8 mouse cellular contexts compared by ENCODE assay signal in genomic region chr4:141278154-141278553, GRCm38 (mm10). TPM values are rescaled to one million over a fixed set of nuclear protein-coding genes. Genes with fewer than 3 reads are reported as not detected.
DNase-seq lines count a peak whose midpoint lies in the region; ATAC-seq lines count a peak whose summit lies in the region.

No protein-coding gene starts in this region.

- H3K9me3 ChIP-seq in embryonic facial prominence, embryonic 12.5 days, result no peaks in the 10 kb centered on the region
- H3K9me3 ChIP-seq in midbrain, embryonic 11.5 days (ENCODE audit: control insufficient read depth, low read length), result no peaks in the 10 kb centered on the region

- no peak for ATAC-seq in embryonic facial prominence, embryonic 12.5 days (ENCODE audit: insufficient number of reproducible peaks, insufficient read depth, low FRiP score, low TSS enrichment)
- ATAC-seq in midbrain, embryonic 11.5 days (ENCODE audit: low FRiP score), result no peak

- peaks cover 8% of the 10 kb centered on the region; the same call in 1 of the 2 replicates for H3K27me3 ChIP-seq in embryonic facial prominence, embryonic 12.5 days
- H3K27me3 ChIP-seq in midbrain, embryonic 11.5 days (ENCODE audit: control insufficient read depth, insufficient read depth, low read length), result 0 out of 2 replicates have a peak, but pooled peaks cover 2% of the 10 kb centered on the region

- H3K4me3 ChIP-seq in embryonic facial prominence, embryonic 12.5 days, result no peak overlapping the region
- no peak overlapping the region for H3K4me3 ChIP-seq in midbrain, embryonic 11.5 days (ENCODE audit: low read depth, low read length)

- H3K9ac ChIP-seq in embryonic facial prominence, embryonic 12.5 days, result 0 out of 2 replicates have a peak overlapping the region, but pooled peaks have one; percentile 16
- H3K9ac ChIP-seq in midbrain, embryonic 11.5 days (ENCODE audit: low read length), result 0 out of 2 replicates have a peak overlapping the region, but pooled peaks have one; percentile 12

- peak overlapping the region; percentile 48; the same call in 1 of the 2 replicates for H3K27ac ChIP-seq in embryonic facial prominence, embryonic 12.5 days
- peak overlapping the region; percentile 9; the same call in 1 of the 2 replicates for H3K27ac ChIP-seq in midbrain, embryonic 11.5 days (ENCODE audit: low read depth, low read length)

- DNase-seq in NIH3T3 (ENCODE audit: low read depth), result peak; percentile 95
- peak; percentile 87 for DNase-seq in heart, postnatal 14 days
- peak; percentile 89 to 93 for DNase-seq in kidney, postnatal 36 days
- no peak for DNase-seq in midbrain, embryonic 11.5 days (ENCODE audit: low spot score, missing footprints)
- DNase-seq in c-Kit-positive CD71-positive TER-119-positive erythroid progenitor cells, embryonic 14.5 days (ENCODE audit: low spot score), result no peak
- no peak for DNase-seq in thymus, adult 18-20 months
- no peak for DNase-seq in left cerebral cortex, postnatal 25 days (ENCODE audit: low spot score in 2 of 2)

- intact Hi-C loops in heart, postnatal 14 days (cut with DNase I), result loop anchor here (1.0 kb wide), 1 partner anchor 23 kb away; the partner anchor contains the start of gene Epha2
- intact Hi-C loops in left cerebral cortex, postnatal 25 days (cut with DNase I), result no loop called here

- no peaks in the 10 kb centered on the region for H3K36me3 ChIP-seq in embryonic facial prominence, embryonic 12.5 days
- no peaks in the 10 kb centered on the region for H3K36me3 ChIP-seq in midbrain, embryonic 11.5 days (ENCODE audit: control insufficient read depth, insufficient read depth, low read length)

- WGBS in embryonic facial prominence, embryonic 12.5 days, result 40% methylated on average over 7 of the region's 7 CpGs
- 68% methylated on average over 7 of the region's 7 CpGs for WGBS in midbrain, embryonic 11.5 days

- no peak overlapping the region for H3K4me2 ChIP-seq in embryonic facial prominence, embryonic 12.5 days (replicated peaks)
- H3K4me2 ChIP-seq in midbrain, embryonic 11.5 days, result no peak overlapping the region

- H3K4me1 ChIP-seq in embryonic facial prominence, embryonic 12.5 days, result peaks cover 31% of the 10 kb centered on the region
- peaks cover 32% of the 10 kb centered on the region for H3K4me1 ChIP-seq in midbrain, embryonic 11.5 days (ENCODE audit: control insufficient read depth, insufficient read depth, low read length)

RNA-seq across cellular contexts. Expression of gene Epha2, which starts 22.9 kb away (rescaled TPM):
- 3.4 and 3.5 TPM in 2 replicates for polyA plus RNA-seq in embryonic facial prominence, embryonic 12.5 days (2016; fragmentation: Nextera tagmentation; extraction: Ambion mirVana)
- 1 to 10 TPM; 8.0 to 8.9 TPM for total RNA-seq in heart, postnatal 14 days (2021)
- 2.2 and 2.5 TPM in 2 replicates for polyA plus RNA-seq in midbrain, embryonic 11.5 days (2014; fragmentation: Nextera tagmentation; extraction: Ambion mirVana)
- 1 to 10 TPM in 1 of 2 experiments, under 1 TPM in 1; 0.82 to 1.2 TPM for total RNA-seq in left cerebral cortex, postnatal 25 days (2021)

RNA-seq across cellular contexts. Expression of gene Arhgef19, which starts 38.9 kb away (rescaled TPM):
- 17.0 and 19.2 TPM in 2 replicates for polyA plus RNA-seq in embryonic facial prominence, embryonic 12.5 days (2016; fragmentation: Nextera tagmentation; extraction: Ambion mirVana)
- total RNA-seq in heart, postnatal 14 days (2021), result 10 to 100 TPM; 20.7 TPM
- 0.47 and 0.61 TPM in 2 replicates for polyA plus RNA-seq in midbrain, embryonic 11.5 days (2014; fragmentation: Nextera tagmentation; extraction: Ambion mirVana)
- 10 to 100 TPM; 15.1 to 16.3 TPM for total RNA-seq in left cerebral cortex, postnatal 25 days (2021)

Comparison
In these comparisons a context has a peak if more than half of its experiments do, and no peak if none do; other contexts are left out.
1. DNase-seq: peak in NIH3T3 (single experiment), heart, postnatal 14 days (2 of 2) and kidney, postnatal 36 days (2 of 2); none in midbrain, embryonic 11.5 days (single experiment), c-Kit-positive CD71-positive TER-119-positive erythroid progenitor cells, embryonic 14.5 days (single experiment), thymus, adult 18-20 months (0 of 2) and left cerebral cortex, postnatal 25 days (0 of 2).
2. RNA of gene Epha2, which starts 22.9 kb away (total RNA-seq): 8.0 to 8.9 TPM in heart, postnatal 14 days; 0.82 to 1.2 TPM in left cerebral cortex, postnatal 25 days; every median in the first group is over 4 times any median in the second.